Mouse (Mus musculus): ENCODE data around the gene Hdac1.

The Hdac1 gene

GRCm38 (mm10) chr4:129542592-129543141 lies at the start of gene Hdac1:
Gene Hdac1, minus strand, starts transcription at chr4:129542713.
- DNase-seq (ENCODE audit: low read depth, low spot score): peak; percentile 88

GRCm38 (mm10) chr4:129588865-129589264 lies 46.4 kb upstream of the Hdac1 start:
- no peak for DNase-seq (ENCODE audit: low read depth, low spot score)

DNA sequence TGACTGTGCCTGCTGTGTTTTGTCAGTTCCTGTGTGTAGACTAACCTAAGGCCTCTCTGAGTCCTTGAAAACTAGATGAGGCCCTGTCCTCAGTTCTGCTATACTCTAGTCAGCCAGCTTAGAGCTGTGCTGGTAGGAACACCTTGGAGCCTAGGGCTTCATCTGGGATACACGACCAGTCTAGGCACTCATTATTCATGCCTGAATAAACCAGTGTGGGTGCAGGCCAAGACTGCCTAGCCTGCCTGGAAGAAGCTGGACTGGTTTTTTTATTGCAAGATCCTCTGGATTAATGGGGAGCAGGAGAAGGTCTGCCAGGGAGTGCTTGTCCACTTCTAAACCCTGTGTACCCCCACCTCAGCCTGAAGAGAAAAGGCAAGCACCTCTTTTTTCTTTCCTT lies 44.4 kb upstream of the Hdac1 start:
- DNase-seq (ENCODE audit: low read depth, low spot score): no peak

DNA sequence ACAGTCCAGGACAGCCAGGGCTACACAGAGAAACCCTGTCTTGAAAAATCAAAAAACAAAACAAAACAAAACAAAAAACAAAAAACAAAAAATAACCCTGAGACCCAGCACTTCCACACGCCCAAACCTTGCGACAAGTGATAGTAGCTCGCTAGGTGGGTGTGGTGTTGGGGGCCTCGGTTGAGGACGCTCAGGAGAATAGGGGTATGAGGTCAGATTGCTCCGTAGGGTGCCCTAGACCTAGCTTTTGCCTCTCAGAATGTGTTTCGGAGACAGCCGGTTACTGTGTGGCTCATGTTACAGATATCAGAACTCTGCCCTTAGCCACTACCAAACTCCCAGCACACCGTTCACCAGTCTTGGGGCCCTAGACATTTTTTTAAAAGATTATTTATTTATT lies 43.3 kb upstream of the Hdac1 start:
- no peak for DNase-seq (ENCODE audit: low read depth, low spot score)

- DNase-seq (ENCODE audit: low read depth, low spot score): no peak
Measured at GRCm38 (mm10) chr4:129584884-129585608, 42.5 kb upstream of the Hdac1 start.

GRCm38 (mm10) chr4:129584370-129584769 lies 41.9 kb upstream of the Hdac1 start:
- no peak for DNase-seq (ENCODE audit: low read depth, low spot score)

- DNase-seq (ENCODE audit: low read depth, low spot score): no peak
Measured at GRCm38 (mm10) chr4:129582251-129582650, 39.7 kb upstream of the Hdac1 start.

GRCm38 (mm10) chr4:129580347-129580746 lies 37.8 kb upstream of the Hdac1 start:
- DNase-seq (ENCODE audit: low read depth, low spot score): no peak

DNA sequence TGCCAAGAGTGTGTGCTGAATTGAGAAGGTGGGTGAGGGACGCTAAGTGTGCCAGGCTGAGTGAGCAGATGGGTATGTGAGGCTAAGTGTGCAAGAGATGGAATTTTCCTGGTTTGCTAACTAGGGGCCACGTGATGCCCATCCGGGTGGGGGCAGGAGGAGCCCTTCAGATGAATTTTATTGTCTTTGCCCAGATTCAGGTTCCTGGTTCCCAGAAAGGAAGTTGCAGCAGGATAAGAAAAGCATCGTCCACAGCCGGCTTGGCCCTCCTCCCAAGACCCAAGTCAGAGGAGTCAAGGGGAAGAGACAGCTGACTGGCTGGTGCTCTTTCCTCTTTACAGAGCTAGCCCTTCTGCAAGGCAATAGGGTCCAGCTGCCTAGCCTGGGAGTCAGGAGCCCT lies 36.0 kb upstream of the Hdac1 start, which contains the start of gene Fam167b:
Gene Fam167b (minus strand): TSS at position 84 of the 400 bp plus-strand sequence.
- no peak for DNase-seq (ENCODE audit: low read depth, low spot score)

- no peak for DNase-seq (ENCODE audit: low read depth, low spot score)
Measured at GRCm38 (mm10) chr4:129577688-129578087, 35.2 kb upstream of the Hdac1 start.

DNA sequence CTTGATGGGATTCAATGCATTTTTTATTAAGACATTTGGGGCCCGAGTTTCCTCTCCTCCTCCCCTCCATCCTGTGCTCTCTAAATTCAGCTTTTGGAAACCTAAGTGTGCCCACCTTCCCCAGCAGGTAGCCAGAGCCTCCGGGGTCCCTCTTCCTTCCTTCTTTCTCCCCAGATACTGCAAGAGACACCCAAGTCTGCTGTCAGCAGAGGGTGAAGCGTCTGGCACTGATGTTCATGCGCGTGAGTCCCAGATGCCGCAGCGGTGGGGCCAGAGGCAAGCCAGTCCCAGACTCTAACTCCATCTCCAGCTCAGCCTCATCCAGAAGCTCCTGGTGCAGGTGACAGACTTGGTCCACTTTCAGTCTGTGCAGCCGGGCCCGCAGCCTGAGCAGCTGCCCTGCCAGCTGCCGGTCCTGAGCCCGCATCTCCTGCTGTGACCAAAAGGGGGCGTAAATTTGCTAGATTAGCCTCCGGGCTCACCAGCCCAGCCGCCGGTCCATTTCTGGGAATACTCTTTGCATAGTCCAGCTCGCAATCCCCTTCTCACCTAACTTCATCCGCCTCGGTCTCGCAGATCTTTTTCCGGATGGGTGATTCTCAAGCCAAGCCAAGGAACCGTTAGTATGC lies 34.5 kb upstream of the Hdac1 start:
- DNase-seq (ENCODE audit: low read depth, low spot score): no peak

- no peak for DNase-seq (ENCODE audit: low read depth, low spot score)
Measured at GRCm38 (mm10) chr4:129575171-129575844, 32.8 kb upstream of the Hdac1 start.

GRCm38 (mm10) chr4:129573430-129573829 lies 30.9 kb upstream of the Hdac1 start, which contains the start of gene Lck:
Gene Lck, minus strand, starts transcription at chr4:129573641.
- DNase-seq (ENCODE audit: low read depth, low spot score): no peak

- no peak for DNase-seq (ENCODE audit: low read depth, low spot score)
Measured at GRCm38 (mm10) chr4:129573093-129573370, 30.5 kb upstream of the Hdac1 start.

DNA sequence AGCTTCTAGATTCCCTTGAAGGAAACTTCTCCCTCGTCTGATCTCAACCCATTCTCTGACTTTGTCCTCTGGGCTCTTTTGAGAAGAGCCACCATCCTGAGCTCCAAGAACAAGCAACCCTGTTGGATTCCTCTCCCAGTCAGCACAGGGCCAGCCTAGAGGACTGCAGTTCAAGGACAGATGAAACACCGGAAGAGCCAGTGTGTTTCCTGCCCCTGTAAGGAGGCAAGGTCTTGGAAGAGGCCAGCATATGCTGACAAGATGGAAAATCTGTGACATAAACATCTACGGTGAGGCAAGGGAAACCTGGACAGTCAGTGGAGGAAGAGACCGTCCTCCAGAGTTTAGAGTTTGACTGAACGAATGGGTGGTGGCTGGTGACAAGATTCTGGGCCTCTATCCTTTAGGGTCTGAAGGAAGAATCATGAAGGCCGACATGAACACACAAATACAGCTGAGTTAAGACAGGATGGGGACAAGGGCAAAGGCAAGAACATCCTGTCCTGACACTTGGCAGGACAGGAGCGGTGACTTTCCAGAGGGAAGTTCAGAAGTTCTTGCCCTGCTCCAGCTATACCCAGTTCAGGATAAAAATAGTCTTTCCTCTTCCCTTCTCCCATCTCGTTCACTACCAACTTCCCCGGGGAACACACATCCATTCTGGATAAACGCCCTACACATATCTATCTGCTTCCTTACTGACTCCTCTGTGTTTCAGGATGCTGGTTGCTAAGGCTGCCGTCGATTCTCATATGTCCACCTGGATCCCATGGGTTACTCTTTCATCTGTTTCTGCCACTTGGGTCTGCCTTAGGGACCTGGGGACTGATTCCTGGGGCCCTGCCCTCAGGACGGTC lies 30.0 kb upstream of the Hdac1 start:
- DNase-seq (ENCODE audit: low read depth, low spot score): no peak

DNA sequence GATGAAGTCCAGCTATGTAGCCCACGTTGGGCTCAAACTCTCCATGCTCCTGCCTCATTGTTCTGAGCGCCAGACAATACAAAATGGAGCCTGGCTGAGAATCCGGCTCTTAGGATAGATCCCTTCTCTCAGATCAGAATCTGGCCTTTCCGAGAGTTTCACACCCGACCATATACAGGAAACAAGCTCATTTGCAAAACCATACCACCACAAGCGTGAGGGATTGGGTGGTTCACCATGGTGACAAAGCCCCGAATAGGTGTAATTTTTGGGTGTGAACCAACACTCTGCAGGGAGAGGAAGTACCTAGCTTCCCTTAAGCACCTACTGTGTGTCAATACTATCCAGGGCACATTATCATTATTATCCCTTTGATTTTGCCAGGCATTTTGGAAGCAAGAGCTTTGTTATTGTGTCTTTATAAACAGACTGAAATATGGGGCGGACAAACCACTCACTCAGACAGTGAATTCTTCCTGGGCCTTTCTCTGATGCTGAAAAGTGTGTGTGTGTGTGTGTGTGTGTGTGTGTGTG lies 29.1 kb upstream of the Hdac1 start:
- no peak for DNase-seq (ENCODE audit: low read depth, low spot score)

GRCm38 (mm10) chr4:129570028-129570427 lies 27.5 kb upstream of the Hdac1 start:
- DNase-seq (ENCODE audit: low read depth, low spot score): no peak

DNA sequence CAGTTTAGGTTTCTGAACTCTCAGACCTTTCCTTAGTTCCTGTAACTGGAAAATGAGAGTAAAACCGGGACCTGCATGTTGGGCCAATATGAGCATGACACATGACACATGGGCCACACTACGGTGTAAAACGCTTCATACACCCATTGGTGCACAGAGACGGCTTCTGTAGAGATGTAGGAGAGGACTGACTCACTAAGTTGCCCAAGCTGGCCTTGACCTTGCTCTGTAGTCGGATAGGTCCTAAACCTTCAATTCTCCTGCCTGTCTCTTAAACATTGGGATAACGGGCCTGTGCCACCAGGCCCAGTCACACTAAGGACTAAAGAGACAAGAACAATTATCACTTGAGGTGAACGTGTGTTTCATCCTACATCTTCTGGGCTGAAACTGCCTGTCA lies 25.9 kb upstream of the Hdac1 start:
- DNase-seq (ENCODE audit: low read depth, low spot score): no peak

GRCm38 (mm10) chr4:129565139-129565538 lies 22.6 kb upstream of the Hdac1 start:
- DNase-seq (ENCODE audit: low read depth, low spot score): no peak

DNA sequence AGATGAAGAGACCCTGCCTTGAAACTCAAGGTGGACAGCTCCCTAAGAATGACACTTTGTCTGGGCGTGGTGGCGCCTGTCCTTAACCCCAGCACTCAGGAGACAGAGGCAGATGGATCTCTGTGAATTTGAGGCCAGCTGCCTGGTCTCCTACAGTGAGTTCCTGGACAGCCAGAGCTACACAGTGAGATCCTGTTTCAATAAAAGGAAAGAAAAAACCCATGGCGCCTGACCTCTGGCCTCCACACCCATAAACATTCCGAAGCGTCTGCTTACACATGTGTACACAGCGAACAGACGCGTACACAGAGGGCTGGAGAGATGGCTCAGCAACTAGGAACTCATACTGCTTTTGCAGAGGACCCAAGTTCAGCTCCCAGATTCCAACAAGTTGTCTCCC lies 21.2 kb upstream of the Hdac1 start:
- no peak for DNase-seq (ENCODE audit: low read depth, low spot score)

- DNase-seq (ENCODE audit: low read depth, low spot score): no peak
Measured at GRCm38 (mm10) chr4:129561184-129561583, 18.7 kb upstream of the Hdac1 start.
